Mouse (Mus musculus): ENCODE measurements around the gene Gm5294. TPM values are rescaled to one million over a fixed set of nuclear protein-coding genes. Genes with fewer than 3 reads are reported as not detected.

Gene Gm5294
- polyA plus RNA-seq, 1 experiment: not detected

DNA sequence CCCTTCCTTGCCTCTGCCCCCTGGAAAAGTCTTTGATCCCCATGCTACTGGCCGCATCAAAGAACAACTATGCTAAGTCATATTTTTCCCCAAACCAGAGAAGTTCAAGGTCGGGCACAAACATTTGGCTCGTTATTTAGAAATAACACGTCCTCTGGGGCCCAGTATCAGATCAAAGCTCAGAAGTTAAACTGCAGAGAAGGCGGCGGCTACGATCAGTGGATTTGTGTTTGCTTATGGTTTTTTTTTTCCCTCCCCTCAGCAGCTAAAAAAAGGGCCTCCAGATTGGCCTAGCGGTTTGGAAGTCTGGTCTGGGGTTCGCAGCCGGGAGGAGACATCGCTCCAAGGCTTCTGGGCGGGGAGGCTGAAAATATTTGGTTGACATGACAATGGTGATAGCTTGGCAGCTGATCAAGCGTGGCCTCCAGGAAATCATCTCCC, 38.0 kb downstream of the Gm5294 start:
- H3K4me3 ChIP-seq (replicated peaks): no peak overlapping the region
- peaks cover 6% of the 10 kb centered on the region for H3K9me3 ChIP-seq
- H3K27me3 ChIP-seq (replicated peaks): peaks cover 66% of the 10 kb centered on the region
- peaks cover 19% of the 10 kb centered on the region for H3K4me1 ChIP-seq
- TF ChIP-seq FLI1 (IDR thresholded peaks at IDR 0.05; ENCODE audit: low read length): no peak
- no peak for TF ChIP-seq GATA1 (IDR thresholded peaks at IDR 0.05; ENCODE audit: borderline replicate concordance, low read length)
- H3K36me3 ChIP-seq (replicated peaks; ENCODE audit: low read length): no peaks in the 10 kb centered on the region

DNA sequence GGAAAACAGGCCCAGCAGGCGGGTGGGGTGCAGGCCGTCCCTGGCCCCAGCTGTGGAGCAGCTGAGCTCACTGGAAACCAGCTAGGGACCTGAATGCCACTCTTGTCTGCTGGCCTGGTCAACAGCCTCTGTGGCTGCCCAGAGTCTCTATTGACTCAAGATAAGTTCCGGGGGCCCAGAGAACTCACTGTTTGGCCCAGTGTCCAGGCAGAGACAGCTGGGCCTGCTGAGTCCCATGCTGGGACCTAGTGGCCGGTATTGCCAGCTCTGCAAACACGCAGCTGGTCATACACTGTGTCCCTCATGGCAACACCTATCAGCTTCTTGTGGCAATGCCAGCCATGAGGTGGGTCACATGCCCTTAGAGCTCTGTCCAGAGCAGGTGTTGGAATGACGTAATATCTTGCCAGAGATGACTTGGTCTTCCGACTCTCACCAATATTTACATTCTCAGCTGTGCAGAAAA, 43.8 kb downstream of the Gm5294 start:
- Histone ChIP-seq H3K36me3 (replicated peaks; ENCODE audit: low read length) (no peaks in the 10 kb centered on the region), H3K4me3 (replicated peaks) (no peak overlapping the region), H3K27me3 (replicated peaks) (peaks cover 71% of the 10 kb centered on the region), H3K4me1 (peaks cover 28% of the 10 kb centered on the region), H3K9me3 (no peaks in the 10 kb centered on the region)
- TF ChIP-seq FLI1 (IDR thresholded peaks at IDR 0.05; ENCODE audit: low read length): no peak
- no peak for TF ChIP-seq GATA1 (IDR thresholded peaks at IDR 0.05; ENCODE audit: borderline replicate concordance, low read length)

DNA sequence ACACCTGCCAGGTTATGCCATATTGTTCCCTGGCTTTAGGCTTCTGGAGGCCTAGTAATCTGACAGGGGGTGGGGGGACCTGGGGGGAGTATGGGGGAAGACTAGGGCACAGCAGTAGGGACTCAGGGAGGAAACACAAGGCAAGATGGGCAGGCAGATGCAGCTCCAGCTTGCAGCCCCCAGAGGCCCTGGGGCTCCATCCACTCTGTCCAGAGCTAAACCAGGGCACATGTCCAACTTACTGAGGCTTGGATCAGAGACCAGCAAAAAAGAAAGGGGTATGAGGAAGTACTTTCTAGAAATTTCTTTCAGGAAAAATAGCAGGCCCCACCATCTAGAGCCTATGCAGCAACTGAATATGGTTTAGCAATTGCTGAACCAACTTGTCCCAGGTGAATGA, 44.3 kb downstream of the Gm5294 start:
- no peaks in the 10 kb centered on the region for H3K36me3 ChIP-seq (replicated peaks; ENCODE audit: low read length)
- H3K9me3 ChIP-seq: no peaks in the 10 kb centered on the region
- peaks cover 71% of the 10 kb centered on the region for H3K27me3 ChIP-seq (replicated peaks)
- TF ChIP-seq GATA1 (IDR thresholded peaks at IDR 0.05; ENCODE audit: borderline replicate concordance, low read length) (no peak), FLI1 (IDR thresholded peaks at IDR 0.05; ENCODE audit: low read length) (no peak)
- peaks cover 31% of the 10 kb centered on the region for H3K4me1 ChIP-seq
- H3K4me3 ChIP-seq (replicated peaks): no peak overlapping the region

DNA sequence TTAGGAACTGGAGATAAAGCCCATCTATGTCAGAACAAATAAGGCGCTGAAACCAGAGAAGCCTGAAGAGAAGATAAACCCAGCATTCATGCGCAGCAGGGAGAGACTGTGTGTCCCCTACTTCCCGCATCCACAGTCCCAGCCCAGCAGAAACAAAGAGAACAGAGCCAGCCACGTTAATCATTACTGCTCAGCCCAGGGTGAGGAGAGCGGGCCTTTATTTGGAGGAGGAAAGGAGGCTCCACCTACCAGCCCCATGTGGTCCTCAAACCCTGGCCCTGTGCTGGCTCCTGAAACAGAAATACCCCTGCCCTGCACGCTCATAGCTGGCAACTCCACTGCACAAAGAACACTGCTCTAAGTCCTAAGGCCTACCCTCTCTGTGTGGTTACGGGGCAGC, 45.0 kb downstream of the Gm5294 start:
- TF ChIP-seq GATA1 (IDR thresholded peaks at IDR 0.05; ENCODE audit: borderline replicate concordance, low read length) (no peak), FLI1 (IDR thresholded peaks at IDR 0.05; ENCODE audit: low read length) (no peak)
- no peaks in the 10 kb centered on the region for H3K9me3 ChIP-seq
- H3K4me3 ChIP-seq (replicated peaks): no peak overlapping the region
- no peaks in the 10 kb centered on the region for H3K36me3 ChIP-seq (replicated peaks; ENCODE audit: low read length)
- peaks cover 68% of the 10 kb centered on the region for H3K27me3 ChIP-seq (replicated peaks)
- H3K4me1 ChIP-seq: peaks cover 31% of the 10 kb centered on the region

DNA sequence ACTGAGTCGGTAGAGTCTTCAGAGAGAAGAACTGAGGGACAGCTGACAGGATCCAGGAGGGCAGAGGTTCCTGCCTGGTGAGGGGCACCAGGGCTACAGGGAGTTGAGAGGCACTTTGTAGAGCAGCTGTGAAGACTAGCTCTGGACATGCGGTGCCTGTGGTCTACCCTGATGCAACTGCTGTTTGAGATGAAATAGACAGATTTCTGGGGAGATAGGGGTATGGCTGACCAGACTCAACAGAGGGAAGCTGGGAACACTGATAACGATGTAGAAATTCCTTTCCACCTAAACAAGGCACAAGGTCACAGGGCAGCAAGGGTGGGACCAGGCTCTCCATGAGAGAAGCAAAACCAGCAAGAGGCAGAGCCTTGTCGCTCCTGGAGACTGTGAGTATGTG, 45.8 kb downstream of the Gm5294 start:
- Histone ChIP-seq H3K4me3 (replicated peaks) (peak overlapping the region; percentile 29), H3K36me3 (replicated peaks; ENCODE audit: low read length) (no peaks in the 10 kb centered on the region), H3K27me3 (replicated peaks) (peaks cover 67% of the 10 kb centered on the region), H3K9me3 (no peaks in the 10 kb centered on the region), H3K4me1 (peaks cover 31% of the 10 kb centered on the region)
- TF ChIP-seq GATA1 (IDR thresholded peaks at IDR 0.05; ENCODE audit: borderline replicate concordance, low read length) (no peak), FLI1 (IDR thresholded peaks at IDR 0.05; ENCODE audit: low read length) (no peak)

Other genes starting within 250 kb of the Gm5294 start
- gene Zfp68, start 200.3 kb upstream of the Gm5294 start, polyA plus RNA-seq (2012; ENCODE audit: insufficient read depth, low replicate concordance): 1.1 TPM in 1 of 2 replicates, not detected in the other
- 0.31 TPM in 1 of 2 replicates, not detected in the other for gene A430033K04Rik, start 197.2 kb upstream of the Gm5294 start, polyA plus RNA-seq (2012; ENCODE audit: insufficient read depth, low replicate concordance)
- gene Fam20c, start 65.6 kb upstream of the Gm5294 start, polyA plus RNA-seq (2012; ENCODE audit: insufficient read depth, low replicate concordance): 8.0 and 54.6 TPM in 2 replicates
- 18.0 and 19.1 TPM in 2 replicates for gene Pdgfa, start 177.3 kb downstream of the Gm5294 start, polyA plus RNA-seq (2012; ENCODE audit: insufficient read depth, low replicate concordance)

Measured in megakaryocyte, embryonic 14.5 days (primary cell).